Mouse (Mus musculus): Measurements from ENCODE around the gene Gm20388. TPM values are rescaled to one million over a fixed set of nuclear protein-coding genes. Genes with fewer than 3 reads are reported as not detected.

Gm20388 gene
- polyA plus RNA-seq, 1 experiment = 49.7 TPM

DNA sequence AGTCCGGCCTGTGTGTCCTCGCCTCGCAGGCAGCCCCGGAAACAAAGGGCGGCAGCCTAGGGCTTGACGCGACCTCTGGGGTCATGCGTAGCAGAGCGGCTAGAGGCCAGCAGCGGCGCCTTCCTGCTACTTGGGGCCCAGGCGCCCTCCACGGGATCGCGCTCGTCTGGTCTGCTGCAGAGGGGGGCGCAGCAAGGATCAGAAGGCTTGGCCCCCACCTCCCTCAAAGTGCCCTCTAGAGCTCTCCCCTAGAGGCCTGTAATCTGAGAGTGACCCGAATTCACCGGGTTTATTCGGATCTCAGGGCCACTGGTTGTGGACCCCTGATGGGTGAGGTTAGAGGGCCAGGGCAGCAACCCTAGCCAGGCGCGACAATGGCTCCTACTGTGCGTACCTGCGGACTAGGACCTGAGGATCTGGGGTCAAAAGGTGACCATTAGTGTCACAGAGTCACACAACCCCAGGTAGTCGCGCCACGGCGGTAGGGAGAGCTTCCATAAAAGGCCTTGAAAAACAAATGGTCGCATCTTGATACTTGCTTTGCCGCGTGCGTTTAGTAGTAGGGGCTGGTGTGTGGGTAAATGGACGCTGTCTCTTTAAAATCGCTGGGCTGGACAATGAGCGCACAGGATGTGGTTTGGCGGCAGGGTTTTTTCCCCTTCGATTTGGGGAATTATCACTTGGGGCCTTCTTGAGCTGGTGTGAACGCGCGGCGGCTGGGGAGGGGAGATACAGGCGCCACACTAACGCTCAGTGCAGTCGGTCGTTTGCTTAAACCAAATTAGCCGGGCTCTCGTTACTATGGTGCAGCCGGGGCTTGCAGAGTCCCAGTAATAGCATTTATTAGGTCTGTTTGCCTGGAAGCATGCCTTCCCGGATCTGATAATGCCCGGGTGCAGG, 576.1 kb downstream of the Gm20388 start:
- H3K4me1 ChIP-seq (ENCODE audit: control insufficient read depth, insufficient read depth, low read length) = peaks cover 19% of the 10 kb centered on the region
- TF ChIP-seq CTCF (conservative IDR thresholded peaks at IDR 0.05; ENCODE audit: insufficient read depth, insufficient read length, low read depth, low read length) (no peak), POLR2A (IDR thresholded peaks at IDR 0.05; ENCODE audit: low read depth, low read length) (no peak)
- H3K27ac ChIP-seq (ENCODE audit: insufficient read depth, low read depth, low read length) = peak overlapping the region; percentile 84
- no peaks in the 10 kb centered on the region for H3K27me3 ChIP-seq (replicated peaks; ENCODE audit: control insufficient read depth, insufficient read depth, low read length)
- WGBS = 20% methylated on average over 50 of the region's 50 CpGs
- peak overlapping the region; percentile 75 for H3K4me3 ChIP-seq (ENCODE audit: insufficient read depth, low read depth, low read length)
- H3K36me3 ChIP-seq (ENCODE audit: control insufficient read depth, insufficient read depth, low read length) = no peaks in the 10 kb centered on the region
- peak; percentile 70 for DNase-seq

GRCm38 (mm10) chr8:120487377-120487728, 576.7 kb downstream of the Gm20388 start:
- WGBS = 1% methylated on average over 34 of the region's 34 CpGs
- TF ChIP-seq POLR2A (IDR thresholded peaks at IDR 0.05; ENCODE audit: low read depth, low read length) (no peak), CTCF (conservative IDR thresholded peaks at IDR 0.05; ENCODE audit: insufficient read depth, insufficient read length, low read depth, low read length) (no peak)
- H3K27me3 ChIP-seq (replicated peaks; ENCODE audit: control insufficient read depth, insufficient read depth, low read length) = no peaks in the 10 kb centered on the region
- peak; percentile 74 for DNase-seq
- peak overlapping the region; percentile 75 for H3K4me3 ChIP-seq (ENCODE audit: insufficient read depth, low read depth, low read length)
- no peaks in the 10 kb centered on the region for H3K36me3 ChIP-seq (ENCODE audit: control insufficient read depth, insufficient read depth, low read length)
- peak overlapping the region; percentile 84 for H3K27ac ChIP-seq (ENCODE audit: insufficient read depth, low read depth, low read length)
- peaks cover 21% of the 10 kb centered on the region for H3K4me1 ChIP-seq (ENCODE audit: control insufficient read depth, insufficient read depth, low read length)

GRCm38 (mm10) chr8:120487729-120488510, 577.3 kb downstream of the Gm20388 start:
- Histone ChIP-seq H3K4me3 (ENCODE audit: insufficient read depth, low read depth, low read length) (peak overlapping the region; percentile 75), H3K27ac (ENCODE audit: insufficient read depth, low read depth, low read length) (peak overlapping the region; percentile 84), H3K4me1 (ENCODE audit: control insufficient read depth, insufficient read depth, low read length) (peaks cover 27% of the 10 kb centered on the region), H3K36me3 (ENCODE audit: control insufficient read depth, insufficient read depth, low read length) (no peaks in the 10 kb centered on the region), H3K27me3 (replicated peaks; ENCODE audit: control insufficient read depth, insufficient read depth, low read length) (no peaks in the 10 kb centered on the region)
- DNase-seq = peak; percentile 72
- WGBS = under 1% methylated on average over 54 of the region's 55 CpGs
- no peak for TF ChIP-seq POLR2A (IDR thresholded peaks at IDR 0.05; ENCODE audit: low read depth, low read length)
- no peak for TF ChIP-seq CTCF (conservative IDR thresholded peaks at IDR 0.05; ENCODE audit: insufficient read depth, insufficient read length, low read depth, low read length)

DNA sequence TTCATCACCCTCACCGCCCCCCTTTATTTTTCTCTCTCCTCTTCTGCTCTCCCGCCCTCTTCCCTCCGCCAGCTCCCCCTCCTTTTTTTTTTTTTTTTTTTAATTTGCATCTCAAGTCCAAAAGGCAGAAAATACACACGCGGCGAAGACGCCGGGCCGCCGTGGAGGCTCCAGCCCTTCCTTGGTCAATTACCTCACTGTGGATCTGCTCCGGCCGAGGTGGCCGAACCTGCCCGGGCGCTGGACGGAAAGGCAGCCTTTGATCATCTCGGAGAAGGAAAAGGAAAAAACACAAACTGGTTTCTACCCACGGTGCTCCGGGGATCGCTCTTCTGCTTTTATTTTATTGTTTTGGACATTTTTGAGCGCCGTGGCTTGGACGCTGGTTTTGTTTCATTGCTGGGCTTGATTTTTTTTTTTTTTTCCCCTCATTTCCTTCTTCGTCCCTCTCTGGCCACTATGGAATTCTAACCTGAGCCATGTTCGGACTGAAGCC, 578.0 kb downstream of the Gm20388 start:
- TF ChIP-seq POLR2A (IDR thresholded peaks at IDR 0.05; ENCODE audit: low read depth, low read length) (no peak), CTCF (conservative IDR thresholded peaks at IDR 0.05; ENCODE audit: insufficient read depth, insufficient read length, low read depth, low read length) (no peak)
- Histone ChIP-seq H3K4me3 (ENCODE audit: insufficient read depth, low read depth, low read length) (peak overlapping the region; percentile 75), H3K36me3 (ENCODE audit: control insufficient read depth, insufficient read depth, low read length) (no peaks in the 10 kb centered on the region), H3K27ac (ENCODE audit: insufficient read depth, low read depth, low read length) (peak overlapping the region; percentile 80), H3K27me3 (replicated peaks; ENCODE audit: control insufficient read depth, insufficient read depth, low read length) (no peaks in the 10 kb centered on the region), H3K4me1 (ENCODE audit: control insufficient read depth, insufficient read depth, low read length) (peaks cover 35% of the 10 kb centered on the region)
- DNase-seq = peak; percentile 79
- under 1% methylated on average over 24 of the region's 25 CpGs for WGBS

GRCm38 (mm10) chr8:120489142-120489754, 578.6 kb downstream of the Gm20388 start:
- under 1% methylated on average over 73 of the region's 73 CpGs for WGBS
- Histone ChIP-seq H3K4me1 (ENCODE audit: control insufficient read depth, insufficient read depth, low read length) (peaks cover 40% of the 10 kb centered on the region), H3K4me3 (ENCODE audit: insufficient read depth, low read depth, low read length) (peak overlapping the region; percentile 75), H3K36me3 (ENCODE audit: control insufficient read depth, insufficient read depth, low read length) (no peaks in the 10 kb centered on the region), H3K27me3 (replicated peaks; ENCODE audit: control insufficient read depth, insufficient read depth, low read length) (no peaks in the 10 kb centered on the region), H3K27ac (ENCODE audit: insufficient read depth, low read depth, low read length) (peak overlapping the region; percentile 80)
- TF ChIP-seq CTCF (conservative IDR thresholded peaks at IDR 0.05; ENCODE audit: insufficient read depth, insufficient read length, low read depth, low read length) (no peak), POLR2A (IDR thresholded peaks at IDR 0.05; ENCODE audit: low read depth, low read length) (no peak)
- peak; percentile 79 for DNase-seq

GRCm38 (mm10) chr8:120489771-120490281, 579.2 kb downstream of the Gm20388 start:
- 11% methylated on average over 15 of the region's 15 CpGs for WGBS
- TF ChIP-seq CTCF (conservative IDR thresholded peaks at IDR 0.05; ENCODE audit: insufficient read depth, insufficient read length, low read depth, low read length) = no peak
- no peak for TF ChIP-seq POLR2A (IDR thresholded peaks at IDR 0.05; ENCODE audit: low read depth, low read length)
- H3K4me1 ChIP-seq (ENCODE audit: control insufficient read depth, insufficient read depth, low read length) = peaks cover 40% of the 10 kb centered on the region
- no peaks in the 10 kb centered on the region for H3K36me3 ChIP-seq (ENCODE audit: control insufficient read depth, insufficient read depth, low read length)
- DNase-seq = peak; percentile 88
- H3K27ac ChIP-seq (ENCODE audit: insufficient read depth, low read depth, low read length) = peak overlapping the region; percentile 80
- peak overlapping the region; percentile 75 for H3K4me3 ChIP-seq (ENCODE audit: insufficient read depth, low read depth, low read length)
- H3K27me3 ChIP-seq (replicated peaks; ENCODE audit: control insufficient read depth, insufficient read depth, low read length) = no peaks in the 10 kb centered on the region

Measured in kidney, adult 2 months (tissue).